Mouse (Mus musculus): Measurements from ENCODE around the gene Slc8a1.

DNA sequence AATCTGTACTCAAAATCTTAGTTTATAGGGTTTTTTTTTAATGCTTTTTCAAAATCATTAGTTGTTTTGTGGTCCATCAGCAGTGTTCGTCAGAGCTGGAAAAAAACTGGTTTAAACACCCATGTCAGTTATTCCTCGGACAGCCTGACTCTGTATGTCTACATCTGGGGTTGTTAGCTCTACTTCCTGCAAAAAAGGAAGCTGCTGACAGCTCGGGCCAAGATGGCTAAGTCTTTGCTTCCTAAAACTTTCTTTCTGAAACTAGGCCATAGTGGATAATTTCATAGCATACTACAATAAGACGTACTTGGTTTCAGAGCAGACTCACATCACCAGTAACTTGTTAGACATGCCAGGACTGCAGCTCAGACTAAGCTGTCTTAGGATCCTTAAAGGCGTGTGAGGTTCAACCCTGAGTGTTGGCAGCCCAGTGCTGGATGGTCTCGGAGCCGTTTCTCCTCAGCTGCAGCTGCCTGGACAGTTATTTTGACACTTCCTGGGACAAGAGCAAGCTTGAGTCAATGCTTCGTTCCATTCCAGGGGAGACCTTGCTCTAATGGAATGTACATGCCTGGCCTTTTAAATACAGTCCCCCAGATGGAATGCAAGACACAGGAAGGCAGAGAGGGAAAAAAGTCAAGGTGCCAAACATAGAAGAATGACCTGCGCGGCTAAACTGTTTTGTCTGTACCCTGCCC, 158.3 kb downstream of the Slc8a1 start:
- TF ChIP-seq CTCF (IDR thresholded peaks at IDR 0.05; ENCODE audit: low read depth, low read length), result no peak
- TF ChIP-seq GATA1 (IDR thresholded peaks at IDR 0.05; ENCODE audit: borderline replicate concordance, low read length), result no peak
- no peak for TF ChIP-seq TAL1 (conservative IDR thresholded peaks at IDR 0.05; ENCODE audit: low read depth, low read length)
- TF ChIP-seq POLR2AphosphoS5 (IDR thresholded peaks at IDR 0.05; ENCODE audit: insufficient replicate concordance, low read depth, low read length), result no peak
- TF ChIP-seq GATA2 (IDR thresholded peaks at IDR 0.05; ENCODE audit: borderline replicate concordance, low read depth, low read length), result no peak
